Mouse (Mus musculus) cerebral cortex, adult 2 months (tissue): ENCODE data around the gene Calcrl.

Experiments used
- WGBS: fragments of 180-500 bp; shearing (Covaris S2); methylation state at CpG from one replicate; pipeline ENCODE4 v1.1.7; 2018; 5-methylcytosine and 5-hydroxymethylcytosine counted together

The Calcrl gene

GRCm38 (mm10) chr2:84292351-84293000 lies 132.7 kb downstream of the Calcrl start:
- 79% methylated on average over 4 of the region's 4 CpGs for WGBS

- 46% methylated on average over 7 of the region's 7 CpGs for WGBS
These were observed 136.2 kb downstream of the Calcrl start for GRCm38 (mm10) chr2:84288940-84289557.
